Mouse (Mus musculus) layer of hippocampus, adult 18-20 months (tissue): ENCODE measurements around the gene Mrpl58. TPM values are rescaled to one million over a fixed set of nuclear protein-coding genes. Genes with fewer than 3 reads are reported as not detected.
"Not testable (repeated sequence)": the region's sequence is repeated elsewhere in the genome, so short reads cannot be mapped to it uniquely, and the experiment has no call there.

ENCODE experiments used
- DNase-seq, 2 experiments: peaks; one replicate each; pipeline ENCODE4 v3.0.0; 2022; ENCODE audit warnings: low spot score in 2 of 2
- total RNA-seq, 2 experiments: library from RNA; stranded (reverse); gene quantifications; 2 replicates each; pipeline ENCODE4 v1.2.3; 2021

The Mrpl58 gene
- total RNA-seq, 2 experiments from 2014 or later, result 97.7 to 102 TPM

DNA sequence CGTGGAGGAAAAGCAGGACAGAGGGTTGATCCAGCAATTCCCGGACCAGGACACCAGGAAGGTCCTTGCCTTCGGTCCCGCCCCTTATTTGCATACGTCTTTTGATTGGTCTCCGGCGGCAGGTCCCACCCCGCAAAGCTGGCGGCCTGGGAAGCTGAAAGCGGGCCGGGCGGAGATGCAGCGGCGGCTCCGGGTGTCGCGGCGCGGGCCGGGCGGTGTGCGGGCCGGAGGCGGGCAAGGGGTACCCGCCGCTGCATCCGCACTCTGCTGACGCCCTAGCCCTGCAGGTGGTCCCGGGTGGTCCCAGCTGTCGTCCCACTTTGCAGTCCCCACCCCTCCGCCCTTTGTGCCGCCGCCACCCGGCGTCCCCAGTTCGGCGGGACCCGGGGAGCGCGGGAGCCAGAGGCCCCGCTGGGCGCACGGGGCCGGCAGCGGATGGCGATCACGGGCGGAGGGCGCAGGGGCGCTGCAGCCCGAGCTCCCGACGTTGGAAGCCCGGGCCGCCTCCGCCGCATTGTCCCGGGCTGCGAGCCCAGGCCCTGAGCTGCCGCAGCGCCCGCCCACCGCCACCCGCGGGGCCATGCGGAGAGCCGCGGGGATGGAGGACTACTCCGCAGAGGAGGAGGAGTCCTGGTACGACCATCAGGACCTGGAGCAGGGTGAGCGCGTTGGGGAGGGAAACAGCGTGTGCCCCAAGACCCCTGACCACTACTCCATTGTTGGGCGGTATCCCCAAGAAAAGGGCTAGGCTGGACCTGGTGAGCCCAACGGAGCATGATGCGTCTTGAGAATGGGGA lies 21.6 kb upstream of the Mrpl58 start, which contains the start of gene Cdr2l:
Gene Cdr2l (plus strand): TSS at position 174 of the 797 bp plus-strand sequence.
- peak; percentile 83 to 90 for DNase-seq

GRCm38 (mm10) chr11:115382891-115383290 lies 20.7 kb upstream of the Mrpl58 start:
- no peak for DNase-seq

GRCm38 (mm10) chr11:115383701-115384474 lies 19.7 kb upstream of the Mrpl58 start:
- DNase-seq, result no peak

DNA sequence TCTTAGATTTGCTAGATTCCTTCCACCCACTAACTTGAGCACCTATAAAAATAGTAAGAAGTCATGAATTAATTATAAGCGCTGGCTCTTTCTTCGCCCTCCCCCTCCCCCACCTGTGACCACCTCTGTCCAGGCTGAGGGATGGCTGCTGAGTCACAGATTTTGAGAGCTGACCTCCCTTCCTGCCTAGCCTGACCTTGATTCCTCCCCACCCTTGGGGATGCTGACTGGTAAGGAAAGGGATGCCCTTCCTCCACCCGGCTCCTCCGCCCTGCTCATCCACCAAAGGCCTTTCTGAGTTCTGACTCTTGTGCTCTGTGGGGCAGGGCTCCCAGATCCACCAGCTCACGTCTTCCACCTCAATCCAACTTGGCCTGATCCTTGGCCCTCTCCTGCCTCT lies 19.0 kb upstream of the Mrpl58 start:
- DNase-seq, result no peak

DNA sequence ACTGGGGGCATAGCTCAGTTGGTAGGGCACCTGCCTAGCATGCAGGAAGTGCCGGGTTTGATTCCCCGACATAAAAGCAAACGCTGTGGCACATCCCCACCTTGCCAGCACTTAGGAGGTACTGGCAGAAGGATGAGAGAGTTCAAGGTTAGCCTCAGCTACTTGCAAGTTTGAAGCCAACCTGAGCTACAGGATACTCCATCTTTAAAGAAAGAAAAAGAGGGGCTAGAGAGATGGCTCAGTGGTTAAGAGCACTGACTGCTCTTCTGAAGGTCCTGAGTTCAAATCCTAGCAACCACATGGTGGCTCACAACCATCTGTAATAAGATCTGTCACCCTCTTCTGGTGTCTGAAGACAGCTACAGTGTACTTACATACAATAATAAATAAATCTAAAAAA lies 16.7 kb upstream of the Mrpl58 start:
- not testable (repeated sequence) for DNase-seq

GRCm38 (mm10) chr11:115391358-115391757 lies 12.2 kb upstream of the Mrpl58 start:
- DNase-seq, result peak in 1 of 2 experiments; percentile 59

DNA sequence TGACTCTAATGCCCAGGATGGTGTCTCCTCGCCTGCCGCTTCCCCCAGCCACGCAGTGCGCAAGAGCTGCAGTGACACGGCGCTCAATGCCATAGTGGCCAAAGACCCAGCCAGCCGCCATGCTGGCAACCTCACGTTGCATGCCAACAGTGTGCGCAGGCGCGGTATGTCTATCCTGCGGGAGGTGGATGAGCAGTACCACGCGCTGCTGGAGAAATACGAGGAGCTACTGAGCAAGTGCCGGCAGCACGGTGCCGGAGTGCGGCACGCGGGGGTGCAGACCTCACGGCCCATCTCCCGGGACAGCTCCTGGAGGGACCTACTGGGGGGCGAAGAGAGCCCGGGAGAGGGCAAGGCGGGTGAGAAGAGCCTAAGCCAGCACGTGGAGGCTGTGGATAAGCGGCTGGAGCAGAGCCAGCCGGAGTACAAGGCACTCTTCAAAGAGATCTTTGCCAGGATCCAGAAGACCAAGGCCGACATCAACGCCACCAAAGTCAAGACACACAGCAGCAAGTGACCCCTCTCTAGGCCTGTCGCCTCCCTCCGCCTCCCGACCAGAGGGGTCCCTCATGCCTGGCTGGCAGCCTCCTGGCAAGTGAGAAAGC lies 9.7 kb upstream of the Mrpl58 start:
- DNase-seq, result no peak

GRCm38 (mm10) chr11:115398085-115398484 lies 5.5 kb upstream of the Mrpl58 start:
- DNase-seq, result no peak

DNA sequence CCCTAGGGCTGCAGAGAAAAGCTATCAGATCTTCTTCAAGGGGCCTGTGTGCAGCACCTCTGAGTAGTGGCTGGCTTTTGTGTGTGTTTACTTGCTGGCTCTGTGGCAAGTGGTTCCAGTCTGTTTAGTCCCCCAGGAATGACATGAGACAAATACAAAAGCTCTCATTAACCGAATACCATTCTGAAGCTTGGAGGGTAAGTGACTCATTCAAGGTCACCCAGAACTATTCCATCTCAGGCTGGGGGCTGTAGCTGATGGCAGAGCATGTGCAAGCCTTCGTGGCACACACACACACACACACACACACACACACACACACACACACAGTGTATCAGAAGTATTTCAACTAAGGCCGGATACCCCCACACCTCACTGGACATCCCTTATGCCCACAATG lies 3.4 kb upstream of the Mrpl58 start:
- no peak for DNase-seq

DNA sequence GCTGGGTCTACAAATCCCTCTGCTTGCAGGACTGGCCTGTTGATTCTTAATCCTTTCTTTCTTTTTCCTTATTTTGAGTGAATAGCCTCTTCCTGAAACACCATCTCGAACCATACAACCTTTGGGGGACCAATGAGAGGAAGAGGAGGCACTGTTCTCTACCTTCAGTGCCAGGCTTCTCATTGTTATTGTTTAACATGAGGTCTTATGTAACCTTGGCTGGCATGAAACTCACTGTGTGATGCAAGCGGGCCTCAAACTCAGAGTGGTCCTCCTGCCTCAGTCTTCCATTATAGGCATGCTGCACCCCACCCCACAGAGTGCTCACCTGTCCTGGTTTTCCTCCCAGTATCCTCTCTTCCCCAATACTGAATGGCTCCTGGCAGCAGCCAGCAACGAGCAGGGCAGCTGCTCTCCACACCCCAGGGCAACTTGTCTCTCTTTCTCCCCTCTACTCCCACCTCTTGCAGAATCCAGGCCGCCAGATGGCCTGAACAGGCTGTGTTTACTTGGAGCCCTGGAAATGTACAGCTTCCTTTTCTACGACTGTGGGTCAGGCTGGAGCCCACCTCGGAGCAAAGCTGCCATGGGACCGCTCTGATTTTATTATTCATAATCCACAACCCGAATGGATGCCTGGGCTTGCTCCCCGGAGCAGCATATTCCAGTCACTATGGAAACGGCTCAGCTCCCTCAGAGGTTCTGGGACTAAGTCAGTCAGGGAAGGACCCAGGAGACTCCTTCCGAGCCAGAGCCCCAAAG lies 2.7 kb upstream of the Mrpl58 start:
- peak; percentile 60 to 83 for DNase-seq

DNA sequence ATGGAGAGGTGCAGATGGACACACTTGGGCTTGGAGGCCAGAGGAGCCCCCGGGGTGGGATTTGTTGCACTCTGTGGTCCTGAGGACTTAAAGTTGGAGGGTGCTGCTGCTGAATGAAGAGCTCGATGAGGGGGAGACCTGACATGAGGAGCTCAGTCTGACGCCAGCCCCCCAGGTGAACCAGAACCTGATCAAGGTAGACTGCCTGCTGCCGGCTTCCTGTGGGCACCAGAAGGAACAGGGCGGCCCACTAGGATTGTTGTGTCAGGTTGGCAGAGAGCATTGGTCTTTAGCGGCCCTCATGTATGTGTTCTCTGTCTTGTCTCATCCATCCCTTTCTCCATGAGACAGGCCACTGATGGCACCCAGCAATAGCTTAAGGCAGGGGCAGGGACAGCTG lies 2.2 kb downstream of the Mrpl58 start:
- no peak for DNase-seq

- DNase-seq, result peak in 1 of 2 experiments; percentile 36
Measured at GRCm38 (mm10) chr11:115406858-115407401, 3.4 kb downstream of the Mrpl58 start.

DNA sequence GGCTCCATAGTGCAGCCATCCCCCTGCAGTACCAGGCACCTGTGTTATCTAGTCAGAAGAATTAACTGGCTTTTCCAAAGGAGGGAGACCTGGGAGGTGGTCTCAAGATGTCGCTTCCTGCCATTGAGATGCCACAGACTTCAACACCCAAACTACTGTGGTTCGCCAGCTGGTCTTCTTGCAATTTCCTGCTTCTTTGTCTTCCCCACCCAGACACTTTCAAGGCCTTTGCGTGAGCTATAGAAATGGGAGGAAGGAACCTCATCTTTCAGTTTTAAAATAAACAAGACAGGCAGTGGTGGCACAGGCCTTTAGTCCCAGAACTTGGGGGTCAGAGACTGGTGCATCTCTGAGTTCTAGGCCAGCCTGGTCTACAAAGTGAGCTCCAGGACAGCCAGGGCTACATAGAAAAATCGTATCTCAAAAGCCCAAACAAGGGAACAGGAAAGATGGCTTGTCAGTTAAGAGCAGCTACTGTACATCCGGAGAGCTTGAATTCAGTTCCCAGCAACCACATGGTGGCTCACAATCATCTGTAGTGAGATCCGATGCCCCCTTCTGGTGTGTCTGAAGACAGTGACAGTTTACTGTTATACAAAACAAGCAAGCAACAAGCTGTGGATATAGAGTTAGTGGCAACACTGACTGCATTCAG lies 4.8 kb downstream of the Mrpl58 start:
- DNase-seq, result no peak

DNA sequence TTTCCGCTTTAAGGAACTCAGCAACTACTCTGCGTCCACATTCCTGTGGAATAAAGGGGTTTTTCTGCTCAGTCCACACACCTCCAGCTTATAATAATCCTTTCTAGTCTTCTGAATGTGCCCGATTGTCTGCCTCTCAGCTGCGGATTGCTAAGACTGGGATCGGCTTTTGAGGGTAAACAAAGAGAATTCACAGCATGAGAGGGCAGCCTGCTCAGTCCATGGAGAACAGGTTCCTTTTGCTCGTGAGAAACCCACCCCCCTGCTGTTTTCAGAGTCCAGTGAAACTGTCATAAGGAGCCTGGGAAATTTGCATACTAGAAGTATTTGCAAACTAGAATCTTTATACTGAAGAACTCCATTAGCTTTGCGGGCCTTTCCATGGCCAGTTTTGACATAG lies 6.0 kb downstream of the Mrpl58 start:
- DNase-seq, result no peak

DNA sequence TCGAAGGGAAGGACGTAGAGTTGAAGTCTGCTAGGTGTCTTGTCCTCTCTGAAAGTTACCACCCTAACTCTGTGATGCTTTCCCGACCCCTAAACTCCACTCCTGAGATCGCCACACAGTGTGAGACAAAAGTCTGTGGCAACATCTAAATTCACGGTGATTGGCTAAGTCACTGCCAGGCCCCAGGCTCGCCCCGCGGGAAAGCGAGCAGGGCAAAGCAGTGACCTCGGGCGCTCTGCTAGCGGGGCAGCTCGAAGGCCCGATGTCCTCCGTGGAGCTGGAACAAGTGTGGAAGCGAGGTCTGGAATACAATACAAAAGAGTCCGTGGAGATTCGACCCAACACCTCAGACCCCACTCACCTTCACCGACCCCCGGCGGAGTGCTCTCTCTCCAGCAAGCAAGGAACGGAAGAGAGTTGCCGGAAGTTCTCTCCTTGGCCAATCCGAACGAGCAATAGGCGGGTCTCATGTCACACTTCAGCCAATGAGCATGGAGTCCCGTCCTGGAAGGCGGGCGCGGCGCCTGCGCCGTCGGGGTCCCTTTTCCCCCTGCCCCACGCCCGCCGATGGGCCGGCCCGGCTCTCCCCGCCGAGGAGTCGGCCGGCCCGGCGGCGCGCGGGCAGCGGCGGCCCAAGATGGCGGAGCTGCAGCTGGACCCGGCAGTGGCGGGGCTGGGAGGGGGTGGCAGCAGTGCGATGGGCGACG lies 16.1 kb downstream of the Mrpl58 start, which contains the start of the genes Atp5h and Kctd2:
Gene Atp5h (minus strand): TSS at position 432 of the 707 bp plus-strand sequence.
Gene Kctd2 (plus strand): TSS at position 598 of the 707 bp plus-strand sequence.
- peak; percentile 93 to 97 for DNase-seq

DNA sequence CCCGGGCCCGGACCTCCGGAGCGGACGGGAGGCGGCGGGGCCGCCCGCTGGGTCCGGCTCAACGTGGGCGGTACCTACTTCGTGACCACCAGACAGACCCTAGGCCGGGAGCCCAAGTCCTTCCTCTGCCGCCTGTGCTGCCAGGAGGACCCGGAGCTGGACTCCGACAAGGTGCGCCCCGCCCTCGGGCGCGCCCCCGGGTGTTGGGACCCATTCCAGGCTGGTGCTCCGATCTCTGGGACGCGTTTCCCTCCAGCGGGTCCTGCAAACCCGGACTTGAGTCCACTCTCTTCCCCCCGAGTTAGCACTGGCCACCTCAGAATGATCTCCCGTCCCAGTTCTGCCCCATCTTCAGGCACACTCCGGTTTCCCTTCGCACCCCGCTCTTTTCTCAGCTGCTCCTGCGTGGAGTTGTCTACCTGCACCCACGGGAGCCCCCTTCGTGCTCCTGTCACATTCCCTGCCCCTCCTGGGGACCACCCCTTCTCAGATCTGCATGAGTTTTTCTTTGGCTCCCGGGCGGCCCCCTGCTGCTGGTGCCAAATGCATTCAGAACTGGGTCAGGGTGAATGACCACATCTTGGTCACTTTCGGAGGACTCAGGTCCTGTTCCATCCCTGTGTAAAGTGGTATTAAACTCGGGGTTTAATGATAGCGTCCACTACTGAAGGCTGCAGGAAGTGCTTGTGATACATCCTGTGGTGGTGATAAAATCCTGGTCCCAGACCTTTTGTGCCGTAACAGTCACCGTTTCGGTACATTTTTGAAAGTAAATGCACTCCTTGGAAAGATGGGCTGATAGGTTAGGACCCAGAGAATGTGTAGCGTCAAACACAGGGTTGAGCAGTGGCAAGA lies 17.0 kb downstream of the Mrpl58 start:
- DNase-seq, result peak in 1 of 2 experiments; percentile 40

DNA sequence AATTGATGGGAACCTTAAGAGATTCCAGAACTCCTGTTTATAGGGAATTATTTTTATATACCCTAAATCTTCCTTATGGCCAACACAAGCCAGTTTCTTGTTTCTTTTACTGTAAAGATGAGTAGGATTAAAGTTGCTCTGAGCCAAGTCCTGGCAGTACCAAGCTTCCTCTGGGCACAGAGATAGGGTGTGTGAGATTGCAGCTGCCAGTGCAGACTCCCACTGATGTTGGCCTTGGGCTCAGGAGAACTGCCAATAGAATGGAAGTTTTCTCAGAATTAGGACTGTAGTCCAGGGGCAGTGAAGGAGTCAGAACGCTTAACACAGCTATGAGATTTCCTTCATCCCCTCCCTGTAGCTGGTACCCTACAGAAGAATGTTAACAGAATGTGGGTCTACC lies 17.8 kb downstream of the Mrpl58 start:
- no peak for DNase-seq

DNA sequence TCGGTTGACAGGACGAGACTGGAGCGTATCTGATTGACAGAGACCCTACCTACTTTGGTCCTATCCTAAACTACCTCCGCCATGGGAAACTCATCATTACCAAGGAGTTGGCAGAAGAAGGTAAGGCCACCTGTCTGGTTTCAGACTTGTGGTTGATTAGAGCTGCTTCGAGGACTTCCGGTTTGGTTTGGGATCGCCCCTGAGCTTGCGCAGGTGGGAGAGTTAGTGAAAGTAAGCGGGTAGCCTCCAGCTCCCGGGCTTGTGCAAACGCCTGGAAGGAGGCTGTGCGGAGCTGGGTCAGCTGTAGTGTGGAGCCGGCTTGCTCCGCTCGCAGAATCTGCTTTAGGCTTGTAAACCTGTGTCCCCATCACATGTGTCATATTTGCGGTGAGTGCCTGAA lies 18.4 kb downstream of the Mrpl58 start:
- no peak for DNase-seq

- DNase-seq, result no peak
Measured at GRCm38 (mm10) chr11:115423091-115423490, 19.5 kb downstream of the Mrpl58 start.
